Mouse (Mus musculus): ENCODE measurements around the gene Tnik. TPM values are rescaled to one million over a fixed set of nuclear protein-coding genes. Genes with fewer than 3 reads are reported as not detected.

Tnik gene
- polyA plus RNA-seq, 1 experiment from 2014 or later = 106 TPM

GRCm38 (mm10) chr3:28420194-28420593, 157.2 kb downstream of the Tnik start:
- 82% methylated on average over 6 of the region's 6 CpGs for WGBS
- H3K9ac ChIP-seq (replicated peaks; ENCODE audit: low read depth, low read length) = no peak overlapping the region
- H3K27ac ChIP-seq (ENCODE audit: low read depth, low read length) = no peak overlapping the region
- H3K27me3 ChIP-seq (ENCODE audit: control insufficient read depth, insufficient read depth, low read length) = no peaks in the 10 kb centered on the region
- no peak overlapping the region for H3K4me3 ChIP-seq (ENCODE audit: low read depth, low read length)
- no peak for ATAC-seq (ENCODE audit: low read depth)
- no peaks in the 10 kb centered on the region for H3K9me3 ChIP-seq (ENCODE audit: control insufficient read depth, low read length)
- H3K36me3 ChIP-seq (ENCODE audit: control insufficient read depth, insufficient read depth, low read length) = no peaks in the 10 kb centered on the region
- peaks cover 10% of the 10 kb centered on the region for H3K4me1 ChIP-seq (ENCODE audit: control insufficient read depth, insufficient read depth, low read length)
- H3K4me2 ChIP-seq (ENCODE audit: low read depth, low read length) = no peak overlapping the region

GRCm38 (mm10) chr3:28420698-28421097, 157.7 kb downstream of the Tnik start:
- Histone ChIP-seq H3K27ac (ENCODE audit: low read depth, low read length) (no peak overlapping the region), H3K4me1 (ENCODE audit: control insufficient read depth, insufficient read depth, low read length) (peaks cover 9% of the 10 kb centered on the region), H3K9me3 (ENCODE audit: control insufficient read depth, low read length) (no peaks in the 10 kb centered on the region), H3K36me3 (ENCODE audit: control insufficient read depth, insufficient read depth, low read length) (no peaks in the 10 kb centered on the region), H3K9ac (replicated peaks; ENCODE audit: low read depth, low read length) (no peak overlapping the region), H3K4me2 (ENCODE audit: low read depth, low read length) (no peak overlapping the region), H3K27me3 (ENCODE audit: control insufficient read depth, insufficient read depth, low read length) (no peaks in the 10 kb centered on the region), H3K4me3 (ENCODE audit: low read depth, low read length) (no peak overlapping the region)
- WGBS = 60% methylated on average over 3 of the region's 3 CpGs
- ATAC-seq (ENCODE audit: low read depth) = no peak

- no peak overlapping the region for H3K4me3 ChIP-seq (ENCODE audit: low read depth, low read length)
- H3K36me3 ChIP-seq (ENCODE audit: control insufficient read depth, insufficient read depth, low read length) = no peaks in the 10 kb centered on the region
- no peaks in the 10 kb centered on the region for H3K9me3 ChIP-seq (ENCODE audit: control insufficient read depth, low read length)
- 65% methylated on average over 6 of the region's 6 CpGs for WGBS
- no peak for ATAC-seq (ENCODE audit: low read depth)
- H3K4me1 ChIP-seq (ENCODE audit: control insufficient read depth, insufficient read depth, low read length) = no peaks in the 10 kb centered on the region
- H3K27me3 ChIP-seq (ENCODE audit: control insufficient read depth, insufficient read depth, low read length) = no peaks in the 10 kb centered on the region
- no peak overlapping the region for H3K9ac ChIP-seq (replicated peaks; ENCODE audit: low read depth, low read length)
- no peak overlapping the region for H3K27ac ChIP-seq (ENCODE audit: low read depth, low read length)
- H3K4me2 ChIP-seq (ENCODE audit: low read depth, low read length) = no peak overlapping the region
Observed at GRCm38 (mm10) chr3:28421798-28422197, 158.8 kb downstream of the Tnik start.

GRCm38 (mm10) chr3:28422221-28422620, 159.2 kb downstream of the Tnik start:
- 100% methylated on average over 1 of the region's 1 CpGs for WGBS
- Histone ChIP-seq H3K27me3 (ENCODE audit: control insufficient read depth, insufficient read depth, low read length) (no peaks in the 10 kb centered on the region), H3K4me2 (ENCODE audit: low read depth, low read length) (no peak overlapping the region), H3K4me1 (ENCODE audit: control insufficient read depth, insufficient read depth, low read length) (no peaks in the 10 kb centered on the region), H3K9ac (replicated peaks; ENCODE audit: low read depth, low read length) (no peak overlapping the region), H3K36me3 (ENCODE audit: control insufficient read depth, insufficient read depth, low read length) (no peaks in the 10 kb centered on the region), H3K9me3 (ENCODE audit: control insufficient read depth, low read length) (no peaks in the 10 kb centered on the region), H3K4me3 (ENCODE audit: low read depth, low read length) (no peak overlapping the region), H3K27ac (ENCODE audit: low read depth, low read length) (no peak overlapping the region)
- ATAC-seq (ENCODE audit: low read depth) = no peak

GRCm38 (mm10) chr3:28425911-28426310, 162.9 kb downstream of the Tnik start:
- H3K9me3 ChIP-seq (ENCODE audit: control insufficient read depth, low read length) = no peaks in the 10 kb centered on the region
- no peaks in the 10 kb centered on the region for H3K36me3 ChIP-seq (ENCODE audit: control insufficient read depth, insufficient read depth, low read length)
- no peak for ATAC-seq (ENCODE audit: low read depth)
- no peak overlapping the region for H3K4me2 ChIP-seq (ENCODE audit: low read depth, low read length)
- no peak overlapping the region for H3K9ac ChIP-seq (replicated peaks; ENCODE audit: low read depth, low read length)
- no peaks in the 10 kb centered on the region for H3K4me1 ChIP-seq (ENCODE audit: control insufficient read depth, insufficient read depth, low read length)
- 88% methylated on average over 6 of the region's 6 CpGs for WGBS
- no peak overlapping the region for H3K27ac ChIP-seq (ENCODE audit: low read depth, low read length)
- no peaks in the 10 kb centered on the region for H3K27me3 ChIP-seq (ENCODE audit: control insufficient read depth, insufficient read depth, low read length)
- no peak overlapping the region for H3K4me3 ChIP-seq (ENCODE audit: low read depth, low read length)

GRCm38 (mm10) chr3:28431459-28431858, 168.4 kb downstream of the Tnik start:
- no peaks in the 10 kb centered on the region for H3K36me3 ChIP-seq (ENCODE audit: control insufficient read depth, insufficient read depth, low read length)
- H3K27ac ChIP-seq (ENCODE audit: low read depth, low read length) = no peak overlapping the region
- H3K4me3 ChIP-seq (ENCODE audit: low read depth, low read length) = no peak overlapping the region
- ATAC-seq (ENCODE audit: low read depth) = no peak
- H3K9ac ChIP-seq (replicated peaks; ENCODE audit: low read depth, low read length) = no peak overlapping the region
- H3K27me3 ChIP-seq (ENCODE audit: control insufficient read depth, insufficient read depth, low read length) = no peaks in the 10 kb centered on the region
- H3K4me1 ChIP-seq (ENCODE audit: control insufficient read depth, insufficient read depth, low read length) = no peaks in the 10 kb centered on the region
- 85% methylated on average over 2 of the region's 2 CpGs for WGBS
- H3K9me3 ChIP-seq (ENCODE audit: control insufficient read depth, low read length) = no peaks in the 10 kb centered on the region
- no peak overlapping the region for H3K4me2 ChIP-seq (ENCODE audit: low read depth, low read length)

- Histone ChIP-seq H3K9me3 (ENCODE audit: control insufficient read depth, low read length) (no peaks in the 10 kb centered on the region), H3K9ac (replicated peaks; ENCODE audit: low read depth, low read length) (no peak overlapping the region), H3K27ac (ENCODE audit: low read depth, low read length) (no peak overlapping the region), H3K36me3 (ENCODE audit: control insufficient read depth, insufficient read depth, low read length) (no peaks in the 10 kb centered on the region), H3K4me2 (ENCODE audit: low read depth, low read length) (no peak overlapping the region), H3K4me1 (ENCODE audit: control insufficient read depth, insufficient read depth, low read length) (no peaks in the 10 kb centered on the region), H3K27me3 (ENCODE audit: control insufficient read depth, insufficient read depth, low read length) (no peaks in the 10 kb centered on the region), H3K4me3 (ENCODE audit: low read depth, low read length) (no peak overlapping the region)
- no peak for ATAC-seq (ENCODE audit: low read depth)
- WGBS = 81% methylated on average over 5 of the region's 5 CpGs
Observed at GRCm38 (mm10) chr3:28432321-28432720, 169.3 kb downstream of the Tnik start.

GRCm38 (mm10) chr3:28435478-28435877, 172.5 kb downstream of the Tnik start:
- Histone ChIP-seq H3K27ac (ENCODE audit: low read depth, low read length) (no peak overlapping the region), H3K9ac (replicated peaks; ENCODE audit: low read depth, low read length) (no peak overlapping the region), H3K36me3 (ENCODE audit: control insufficient read depth, insufficient read depth, low read length) (no peaks in the 10 kb centered on the region), H3K27me3 (ENCODE audit: control insufficient read depth, insufficient read depth, low read length) (no peaks in the 10 kb centered on the region), H3K4me1 (ENCODE audit: control insufficient read depth, insufficient read depth, low read length) (no peaks in the 10 kb centered on the region), H3K4me2 (ENCODE audit: low read depth, low read length) (no peak overlapping the region), H3K9me3 (ENCODE audit: control insufficient read depth, low read length) (no peaks in the 10 kb centered on the region), H3K4me3 (ENCODE audit: low read depth, low read length) (no peak overlapping the region)
- ATAC-seq (ENCODE audit: low read depth) = no peak
- 91% methylated on average over 5 of the region's 5 CpGs for WGBS

GRCm38 (mm10) chr3:28437429-28437828, 174.4 kb downstream of the Tnik start:
- no peak overlapping the region for H3K4me3 ChIP-seq (ENCODE audit: low read depth, low read length)
- no peak for ATAC-seq (ENCODE audit: low read depth)
- no peaks in the 10 kb centered on the region for H3K27me3 ChIP-seq (ENCODE audit: control insufficient read depth, insufficient read depth, low read length)
- WGBS = 85% methylated on average over 5 of the region's 5 CpGs
- H3K36me3 ChIP-seq (ENCODE audit: control insufficient read depth, insufficient read depth, low read length) = no peaks in the 10 kb centered on the region
- no peak overlapping the region for H3K27ac ChIP-seq (ENCODE audit: low read depth, low read length)
- H3K4me2 ChIP-seq (ENCODE audit: low read depth, low read length) = no peak overlapping the region
- H3K9me3 ChIP-seq (ENCODE audit: control insufficient read depth, low read length) = no peaks in the 10 kb centered on the region
- no peak overlapping the region for H3K9ac ChIP-seq (replicated peaks; ENCODE audit: low read depth, low read length)
- 0 out of 2 replicates have a peak, but pooled peaks cover 4% of the 10 kb centered on the region for H3K4me1 ChIP-seq (ENCODE audit: control insufficient read depth, insufficient read depth, low read length)

- no peak overlapping the region for H3K9ac ChIP-seq (replicated peaks; ENCODE audit: low read depth, low read length)
- H3K9me3 ChIP-seq (ENCODE audit: control insufficient read depth, low read length) = no peaks in the 10 kb centered on the region
- H3K4me2 ChIP-seq (ENCODE audit: low read depth, low read length) = no peak overlapping the region
- 0 out of 2 replicates have a peak, but pooled peaks cover 4% of the 10 kb centered on the region for H3K4me1 ChIP-seq (ENCODE audit: control insufficient read depth, insufficient read depth, low read length)
- 65% methylated on average over 4 of the region's 4 CpGs for WGBS
- ATAC-seq (ENCODE audit: low read depth) = no peak
- H3K36me3 ChIP-seq (ENCODE audit: control insufficient read depth, insufficient read depth, low read length) = no peaks in the 10 kb centered on the region
- no peaks in the 10 kb centered on the region for H3K27me3 ChIP-seq (ENCODE audit: control insufficient read depth, insufficient read depth, low read length)
- H3K27ac ChIP-seq (ENCODE audit: low read depth, low read length) = no peak overlapping the region
- H3K4me3 ChIP-seq (ENCODE audit: low read depth, low read length) = no peak overlapping the region
Observed at GRCm38 (mm10) chr3:28441545-28441944, 178.5 kb downstream of the Tnik start.
